Mouse (Mus musculus) CH12.LX (cell line): Measurements from ENCODE around the gene Prss41. TPM values are rescaled to one million over a fixed set of nuclear protein-coding genes. Genes with fewer than 3 reads are reported as not detected.

Experiments
- DNase-seq: peaks from one replicate; pipeline ENCODE4 v3.0.0-alpha.2; 2013; ENCODE audit errors: extremely low read depth
- H3K27ac ChIP-seq: 2 replicates; pipeline ENCODE4 v1.5.1; 2012; ENCODE audit warnings: low read depth, mild to moderate bottlenecking, control low read depth, moderate library complexity; ENCODE audit not compliant: insufficient read depth
- H3K27me3 ChIP-seq: replicated peaks from 2 replicates; pipeline ENCODE3; 2012; ENCODE audit warnings: inconsistent platforms
- H3K36me3 ChIP-seq, 2 experiments: replicated peaks in 1 of 2; 2 replicates each; pipeline versions ENCODE3 to v1.6.1; 2012; ENCODE audit warnings: inconsistent platforms in 1 of 2, low read length in 1 of 2, mild to moderate bottlenecking in 1 of 2, mixed read lengths in 1 of 2, moderate library complexity in 1 of 2; ENCODE audit not compliant: control insufficient read depth in 1 of 2, insufficient read depth in 1 of 2
- H3K4me1 ChIP-seq, 2 experiments: 2 replicates each; pipeline ENCODE4 v1.6.1; 2012; ENCODE audit warnings: inconsistent platforms in 1 of 2, moderate library complexity in 1 of 2; ENCODE audit not compliant: insufficient read depth in 2 of 2, control insufficient read depth in 1 of 2
- H3K4me2 ChIP-seq: 2 replicates; pipeline ENCODE4 v1.6.1; 2012; ENCODE audit warnings: low read depth, mild to moderate bottlenecking, control low read depth; ENCODE audit not compliant: poor library complexity, insufficient read depth, severe bottlenecking
- H3K4me3 ChIP-seq, 3 experiments: fragments of 150-350 bp in 1 of 3; sonication (generic) in 1 of 3; replicated peaks in 1 of 3; 2 replicates each; pipeline versions ENCODE3 to v1.5.1; 2011 to 2012; ENCODE audit warnings: low read depth in 2 of 3, low read length in 2 of 3, mild to moderate bottlenecking in 2 of 3, moderate library complexity in 2 of 3, control low read depth in 1 of 3, improper control_type of control experiment in 1 of 3, inconsistent platforms in 1 of 3, mixed read lengths in 1 of 3; ENCODE audit not compliant: poor library complexity in 1 of 3
- H3K79me2 ChIP-seq: replicated peaks from 2 replicates; pipeline ENCODE4 v1.6.1; 2012; ENCODE audit warnings: mild to moderate bottlenecking, moderate library complexity; ENCODE audit not compliant: control insufficient read depth, poor library complexity, insufficient read depth, severe bottlenecking; ENCODE audit errors: extremely low read depth
- H3K9ac ChIP-seq: 2 replicates; pipeline ENCODE4 v1.6.1; 2012; ENCODE audit warnings: low read depth, mild to moderate bottlenecking, control low read depth, moderate library complexity; ENCODE audit not compliant: insufficient read depth
- H3K9me3 ChIP-seq: replicated peaks from 2 replicates; pipeline ENCODE3; 2012; ENCODE audit warnings: low read length, inconsistent platforms, mixed read lengths
- CHD1 ChIP-seq: IDR thresholded peaks from 2 replicates; pipeline ENCODE4 v1.6.1; 2012; ENCODE audit warnings: low read depth, low read length, improper control_type of control experiment, inconsistent platforms
- CTCF ChIP-seq, 2 experiments: IDR thresholded peaks in 1 of 2; conservative IDR thresholded peaks in 1 of 2; 2 replicates each; pipeline ENCODE4 v1.5.1; 2011 to 2012; ENCODE audit warnings: low read depth in 2 of 2, low read length in 2 of 2, improper control_type of control experiment in 1 of 2, inconsistent platforms in 1 of 2, mild to moderate bottlenecking in 1 of 2, moderate library complexity in 1 of 2
- ELF1 ChIP-seq: IDR thresholded peaks from 2 replicates; pipeline ENCODE4 v1.6.1; 2014; ENCODE audit warnings: low read depth, mild to moderate bottlenecking, inconsistent platforms, low read length, improper control_type of control experiment
- ETS1 ChIP-seq: conservative IDR thresholded peaks from 2 replicates; pipeline ENCODE4 v1.6.1; 2012; ENCODE audit warnings: low read depth, mild to moderate bottlenecking, inconsistent platforms, low read length, improper control_type of control experiment, moderate library complexity
- IRF4 ChIP-seq: IDR thresholded peaks from 2 replicates; pipeline ENCODE4 v1.6.1; 2014; ENCODE audit warnings: low read depth, mild to moderate bottlenecking, inconsistent platforms, low read length, improper control_type of control experiment
- KAT2A ChIP-seq: IDR thresholded peaks from 2 replicates; pipeline ENCODE4 v1.6.1; 2012; ENCODE audit warnings: low read length, improper control_type of control experiment, inconsistent platforms; ENCODE audit not compliant: insufficient replicate concordance
- MAFK ChIP-seq: IDR thresholded peaks from 2 replicates; pipeline ENCODE4 v1.6.1; 2011; ENCODE audit warnings: low read length, improper control_type of control experiment; ENCODE audit not compliant: insufficient replicate concordance
- MXI1 ChIP-seq: IDR thresholded peaks from 2 replicates; pipeline ENCODE4 v1.6.1; 2011; ENCODE audit warnings: mild to moderate bottlenecking, low read depth, low read length, improper control_type of control experiment
- MYC ChIP-seq: IDR thresholded peaks from 2 replicates; pipeline ENCODE4 v1.6.1; 2011; ENCODE audit warnings: low read depth, mild to moderate bottlenecking, improper control_type of control experiment, low read length
- POLR2AphosphoS2 ChIP-seq: IDR thresholded peaks from 2 replicates; pipeline ENCODE4 v1.6.1; 2011; ENCODE audit warnings: low read depth, low read length, improper control_type of control experiment
- SIN3A ChIP-seq: IDR thresholded peaks from 2 replicates; pipeline ENCODE4 v1.6.1; 2012; ENCODE audit warnings: low read length, improper control_type of control experiment, inconsistent platforms
- USF2 ChIP-seq: conservative IDR thresholded peaks from 2 replicates; pipeline ENCODE4 v1.6.1; 2011; ENCODE audit warnings: low read depth, low read length, improper control_type of control experiment
- ZMIZ1 ChIP-seq: IDR thresholded peaks from 2 replicates; pipeline ENCODE4 v1.6.1; 2012; ENCODE audit warnings: low read depth, mild to moderate bottlenecking, inconsistent platforms, low read length, improper control_type of control experiment
- dilution Hi-C: fragments of 300-500 bp; cut with MboI; formaldehyde crosslinking; loops from 2 replicates; pipeline ENCODE4 v1.14.3; 2020; ENCODE audit warnings: low sequenced_read_pairs; ENCODE audit not compliant: extremely low pct_unique_long_range_greater_than_20kb, extremely low pct_ligation_motif_present
- in situ Hi-C: fragments of 300-500 bp; cut with MboI; formaldehyde crosslinking; loops from 3 replicates; pipeline ENCODE4 v1.14.3; 2019; ENCODE audit warnings: low sequenced_read_pairs, low pct_ligation_motif_present, low pct_unique_long_range_greater_than_20kb, mixed read lengths
- polyA plus RNA-seq: library from polyadenylated mRNA; unstranded; fragments of >175 nt; gene quantifications from 2 replicates; pipeline ENCODE4 v1.2.1, GENCODE M21; 2012; ENCODE audit warnings: low read depth; ENCODE audit not compliant: insufficient read length
- total RNA-seq, 2 experiments: library from RNA; depleted of rRNA; stranded (reverse); fragments of 300-350 nt in 1 of 2; fragments of >200 nt in 1 of 2; gene quantifications; 2 replicates each; pipeline ENCODE4 v1.2.3; 2012 to 2014

The Prss41 gene
- total and polyA plus RNA-seq, 3 experiments = 0.16 to 1.0 (median 0.24) TPM

DNA sequence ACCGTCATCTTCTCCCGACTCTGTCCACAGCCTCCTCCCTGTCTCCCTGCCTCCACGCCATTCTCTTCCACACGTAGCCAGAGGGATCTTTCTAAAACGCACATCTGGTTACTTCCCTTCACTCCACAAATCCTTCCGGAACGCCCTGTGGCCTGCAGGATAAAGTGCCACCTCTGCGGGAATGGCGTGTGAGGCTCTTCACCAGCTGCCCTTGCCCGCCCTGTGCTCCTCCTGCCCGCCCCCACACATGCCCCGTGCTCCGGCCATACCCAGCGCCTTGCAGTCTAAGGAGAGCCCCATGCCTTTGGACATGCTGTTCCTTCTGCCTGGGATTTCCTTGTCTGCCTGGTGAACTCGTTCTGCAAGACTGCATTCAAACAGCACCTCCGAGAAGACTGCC lies 21.0 kb downstream of the Prss41 start:
- Histone ChIP-seq H3K9ac (no peak overlapping the region), H3K79me2 (peaks cover 27% of the 10 kb centered on the region), H3K36me3 (peaks cover 80 to 93% of the 10 kb centered on the region in 2 experiments), H3K4me1 (peaks cover 2 to 22% of the 10 kb centered on the region in 2 experiments; a peak in 3 of 4 replicates), H3K9me3 (peaks cover 5% of the 10 kb centered on the region), H3K27ac (no peak overlapping the region), H3K4me3 (no peak overlapping the region), H3K4me2 (no peak overlapping the region), H3K27me3 (no peaks in the 10 kb centered on the region)
- DNase-seq = no peak
- no peak for TF ChIP-seq ETS1
- no peak for TF ChIP-seq CTCF (conservative IDR thresholded peaks at IDR 0.05 in 1 of 2, IDR thresholded peaks at IDR 0.05 in 1 of 2; ENCODE audit: low read depth in 2 of 2, low read length in 2 of 2)
- no peak for TF ChIP-seq CHD1
- in situ Hi-C loops = no loop called here
- dilution Hi-C loops = no loop called here

DNA sequence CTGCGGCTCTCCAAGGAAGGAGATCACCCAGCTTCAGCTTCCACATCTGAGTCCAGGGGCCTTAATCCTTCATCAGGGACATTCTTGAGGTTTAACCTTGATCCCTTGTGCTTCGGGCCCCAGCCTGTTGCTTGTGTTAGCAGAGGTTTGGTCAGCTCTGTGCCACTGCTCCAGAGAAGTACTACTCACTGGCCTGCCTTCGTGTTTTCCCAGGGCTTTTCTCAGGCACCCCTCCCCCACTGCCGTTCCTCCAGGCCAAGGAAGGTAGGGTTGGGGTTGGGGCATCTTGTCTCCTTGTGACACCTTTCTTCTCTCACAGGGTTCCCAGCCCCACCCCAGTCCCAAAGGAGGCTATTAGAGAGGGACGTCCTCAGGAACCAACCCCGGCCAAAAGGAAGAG lies 21.9 kb downstream of the Prss41 start:
- Histone ChIP-seq H3K9me3 (peaks cover 5% of the 10 kb centered on the region), H3K27ac (no peak overlapping the region), H3K36me3 (peaks cover 89 to 97% of the 10 kb centered on the region in 2 experiments), H3K4me3 (no peak overlapping the region), H3K27me3 (no peaks in the 10 kb centered on the region), H3K9ac (no peak overlapping the region), H3K79me2 (peaks cover 23% of the 10 kb centered on the region), H3K4me2 (no peak overlapping the region), H3K4me1 (peaks cover 0 to 15% of the 10 kb centered on the region in 2 experiments; a peak in 2 of 4 replicates)
- dilution Hi-C loops = no loop called here
- in situ Hi-C loops = no loop called here
- TF ChIP-seq MAFK = no peak
- TF ChIP-seq POLR2AphosphoS2 = peak; percentile 62; the same call in 1 of the 2 replicates
- no peak for DNase-seq

DNA sequence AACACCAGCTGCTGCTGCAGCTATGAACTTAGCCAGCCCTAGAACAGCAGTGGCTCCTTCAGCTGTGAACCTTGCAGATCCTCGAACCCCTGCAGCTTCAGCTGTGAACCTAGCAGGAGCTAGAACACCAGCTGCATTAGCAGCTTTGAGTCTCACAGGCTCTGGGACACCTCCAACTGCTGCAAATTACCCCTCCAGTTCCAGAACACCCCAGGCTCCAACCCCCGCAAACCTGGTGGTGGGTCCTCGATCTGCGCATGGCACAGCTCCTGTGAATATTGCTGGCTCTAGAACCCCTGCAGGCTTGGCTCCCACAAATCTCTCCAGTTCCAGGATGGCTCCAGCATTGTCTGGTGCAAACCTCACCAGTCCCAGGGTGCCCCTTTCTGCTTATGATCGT lies 23.2 kb downstream of the Prss41 start:
- no peak for DNase-seq
- dilution Hi-C loops (no loop called here), in situ Hi-C loops (no loop called here)
- H3K9me3 ChIP-seq = peaks cover 5% of the 10 kb centered on the region
- peaks cover 25% of the 10 kb centered on the region for H3K79me2 ChIP-seq
- peaks cover 97% of the 10 kb centered on the region in 2 experiments for H3K36me3 ChIP-seq
- no peaks in the 10 kb centered on the region for H3K27me3 ChIP-seq
- TF ChIP-seq IRF4 (no peak), KAT2A (no peak), MXI1 (no peak), SIN3A (no peak), MYC (no peak), USF2 (no peak), ZMIZ1 (no peak), POLR2AphosphoS2 (no peak), CHD1 (no peak), ELF1 (no peak)
- no peak overlapping the region for H3K27ac ChIP-seq
- no peak overlapping the region for H3K9ac ChIP-seq
- H3K4me1 ChIP-seq = peaks cover 0 to 13% of the 10 kb centered on the region in 2 experiments; a peak in 1 of 4 replicates
- no peak overlapping the region for H3K4me3 ChIP-seq
- no peak overlapping the region for H3K4me2 ChIP-seq
